Mouse (Mus musculus) neural tube, embryonic 11.5 days (tissue): ENCODE measurements around the gene Dbx1. TPM values are rescaled to one million over a fixed set of nuclear protein-coding genes. Genes with fewer than 3 reads are reported as not detected.

ENCODE experiments used
- ATAC-seq: fragments of 200-750 bp; cut with Nextera tagmentation; 2 replicates; pipeline ENCODE4 v1.8.0; 2017; ENCODE audit warnings: moderate number of reproducible peaks, mild to moderate bottlenecking, moderate TSS enrichment, moderate library complexity; ENCODE audit not compliant: insufficient read depth, low FRiP score, low TSS enrichment
- DNase-seq: peaks from one replicate; pipeline ENCODE4 v3.0.0-alpha.2; 2015; ENCODE audit warnings: low spot score
- H3K27ac ChIP-seq: fragments of 300-500 bp; sonication (generic); 2 replicates; pipeline ENCODE4 v1.5.1; 2014; ENCODE audit warnings: low read depth, mild to moderate bottlenecking, low read length
- H3K27me3 ChIP-seq: fragments of 300-500 bp; sonication (generic); 2 replicates; pipeline ENCODE4 v1.6.1; 2014; ENCODE audit warnings: mild to moderate bottlenecking, low read length, mixed read lengths; ENCODE audit not compliant: control insufficient read depth, insufficient read depth
- H3K36me3 ChIP-seq: fragments of 300-500 bp; sonication (generic); 2 replicates; pipeline ENCODE4 v1.6.1; 2014; ENCODE audit warnings: mild to moderate bottlenecking, low read length, moderate library complexity, mixed read lengths; ENCODE audit not compliant: control insufficient read depth, insufficient read depth
- H3K4me1 ChIP-seq: fragments of 300-500 bp; sonication (generic); 2 replicates; pipeline ENCODE4 v1.6.1; 2014; ENCODE audit warnings: low read length, mixed read lengths; ENCODE audit not compliant: control insufficient read depth, insufficient read depth
- H3K4me2 ChIP-seq: fragments of 300-500 bp; sonication (generic); 2 replicates; pipeline ENCODE4 v1.6.1; 2014; ENCODE audit warnings: low read depth, mild to moderate bottlenecking, moderate library complexity
- H3K4me3 ChIP-seq: fragments of 300-500 bp; sonication (generic); 2 replicates; pipeline ENCODE4 v1.5.1; 2014; ENCODE audit warnings: low read depth, low read length
- H3K9ac ChIP-seq: fragments of 300-500 bp; sonication (generic); 2 replicates; pipeline ENCODE4 v1.6.1; 2014; ENCODE audit warnings: mild to moderate bottlenecking, low read length
- H3K9me3 ChIP-seq: fragments of 300-500 bp; sonication (generic); 2 replicates; pipeline ENCODE4 v1.6.1; 2016; ENCODE audit warnings: low read length; ENCODE audit not compliant: control insufficient read depth
- WGBS: fragments of 180-500 bp; shearing (Covaris S2); extraction: QIAGEN DNeasy Blood & Tissue Kit; methylation state at CpG from one replicate; pipeline ENCODE4 v1.1.7; 2014; 5-methylcytosine and 5-hydroxymethylcytosine counted together
- polyA plus RNA-seq: library from polyadenylated mRNA; unstranded; fragments of >200 nt; fragmentation: Nextera tagmentation; extraction: Ambion mirVana; gene quantifications from 2 replicates; pipeline ENCODE4 v1.2.1, GENCODE M21; 2014

Dbx1 gene
- polyA plus RNA-seq, 1 experiment from 2014 or later, result 18.6 TPM

GRCm38 (mm10) chr7:49604965-49605795, 31.5 kb downstream of the Dbx1 start:
- no peak for ATAC-seq
- Histone ChIP-seq H3K4me2 (no peak overlapping the region), H3K4me1 (no peaks in the 10 kb centered on the region), H3K36me3 (no peaks in the 10 kb centered on the region), H3K27ac (no peak overlapping the region), H3K9ac (no peak overlapping the region), H3K27me3 (no peaks in the 10 kb centered on the region), H3K9me3 (no peaks in the 10 kb centered on the region), H3K4me3 (no peak overlapping the region)
- WGBS, result 92% methylated on average over 15 of the region's 15 CpGs
- DNase-seq, result no peak

DNA sequence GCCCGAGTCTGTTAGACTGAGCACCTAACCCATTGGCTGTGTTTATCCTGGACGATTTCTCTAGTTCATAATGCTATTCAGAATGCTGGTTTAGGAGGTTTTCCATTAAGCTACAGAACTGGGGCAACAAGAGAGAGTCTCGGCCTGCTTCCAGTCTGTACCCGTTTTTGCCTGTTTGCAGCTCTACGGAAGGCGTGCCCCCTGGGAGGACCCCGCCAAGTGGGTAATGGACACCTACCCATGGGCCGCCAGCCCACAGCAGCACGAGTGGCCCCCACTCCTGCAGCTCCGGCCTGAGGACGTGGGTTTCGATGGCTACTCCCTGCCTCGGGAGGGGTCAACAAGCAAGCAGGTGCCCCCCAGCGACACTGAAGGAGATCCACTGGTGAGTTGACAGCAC, 32.4 kb downstream of the Dbx1 start:
- H3K9ac ChIP-seq, result no peak overlapping the region
- no peak overlapping the region for H3K27ac ChIP-seq
- ATAC-seq (no peak), DNase-seq (no peak)
- 92% methylated on average over 14 of the region's 14 CpGs for WGBS
- no peaks in the 10 kb centered on the region for H3K36me3 ChIP-seq
- no peaks in the 10 kb centered on the region for H3K4me1 ChIP-seq
- H3K9me3 ChIP-seq, result no peaks in the 10 kb centered on the region
- H3K4me3 ChIP-seq, result no peak overlapping the region
- no peaks in the 10 kb centered on the region for H3K27me3 ChIP-seq
- no peak overlapping the region for H3K4me2 ChIP-seq

- peaks cover 6% of the 10 kb centered on the region for H3K36me3 ChIP-seq
- H3K9ac ChIP-seq, result no peak overlapping the region
- 64% methylated on average over 13 of the region's 13 CpGs for WGBS
- no peak overlapping the region for H3K4me2 ChIP-seq
- no peak overlapping the region for H3K27ac ChIP-seq
- ATAC-seq, result no peak
- no peaks in the 10 kb centered on the region for H3K9me3 ChIP-seq
- H3K4me1 ChIP-seq, result no peaks in the 10 kb centered on the region
- H3K27me3 ChIP-seq, result no peaks in the 10 kb centered on the region
- DNase-seq, result peak; percentile 73
- no peak overlapping the region for H3K4me3 ChIP-seq
Observed at GRCm38 (mm10) chr7:49601191-49601975, 35.3 kb downstream of the Dbx1 start.

GRCm38 (mm10) chr7:49599950-49600349, 36.7 kb downstream of the Dbx1 start:
- ATAC-seq, result no peak
- 91% methylated on average over 3 of the region's 3 CpGs for WGBS

DNA sequence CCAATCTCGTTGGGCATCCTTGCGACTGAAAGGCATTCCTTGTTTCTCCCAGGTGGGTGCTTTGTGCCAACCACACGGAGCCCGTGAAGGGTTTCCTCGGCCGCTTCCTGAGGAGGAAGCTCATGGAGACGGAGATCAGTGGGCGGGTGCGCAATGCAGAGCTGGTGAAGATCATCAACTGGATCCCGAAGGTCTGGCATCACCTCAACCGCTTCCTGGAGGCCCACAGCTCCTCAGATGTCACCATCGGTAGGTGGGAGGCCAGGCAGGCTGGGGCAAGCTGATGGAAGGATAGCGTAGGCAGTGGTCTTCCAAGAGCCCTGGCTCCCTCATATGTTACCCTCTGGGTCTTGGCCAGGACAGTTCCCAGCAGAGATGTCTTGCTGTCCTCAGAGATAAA, 38.4 kb downstream of the Dbx1 start:
- Histone ChIP-seq H3K4me2 (no peak overlapping the region), H3K27ac (no peak overlapping the region), H3K4me1 (no peaks in the 10 kb centered on the region), H3K36me3 (peaks cover 6% of the 10 kb centered on the region), H3K27me3 (no peaks in the 10 kb centered on the region), H3K4me3 (no peak overlapping the region), H3K9ac (no peak overlapping the region), H3K9me3 (no peaks in the 10 kb centered on the region)
- DNase-seq (no peak), ATAC-seq (no peak)
- 93% methylated on average over 13 of the region's 13 CpGs for WGBS

More at GRCm38 (mm10) chr7:49599950-49600349, 36.7 kb downstream of the Dbx1 start:
- H3K27me3 ChIP-seq, result no peaks in the 10 kb centered on the region
- H3K9me3 ChIP-seq, result no peaks in the 10 kb centered on the region
- H3K4me3 ChIP-seq, result no peak overlapping the region
- H3K27ac ChIP-seq, result no peak overlapping the region
- DNase-seq, result no peak
- H3K4me1 ChIP-seq, result no peaks in the 10 kb centered on the region
- peaks cover 6% of the 10 kb centered on the region for H3K36me3 ChIP-seq
- H3K9ac ChIP-seq, result no peak overlapping the region
- H3K4me2 ChIP-seq, result no peak overlapping the region

DNA sequence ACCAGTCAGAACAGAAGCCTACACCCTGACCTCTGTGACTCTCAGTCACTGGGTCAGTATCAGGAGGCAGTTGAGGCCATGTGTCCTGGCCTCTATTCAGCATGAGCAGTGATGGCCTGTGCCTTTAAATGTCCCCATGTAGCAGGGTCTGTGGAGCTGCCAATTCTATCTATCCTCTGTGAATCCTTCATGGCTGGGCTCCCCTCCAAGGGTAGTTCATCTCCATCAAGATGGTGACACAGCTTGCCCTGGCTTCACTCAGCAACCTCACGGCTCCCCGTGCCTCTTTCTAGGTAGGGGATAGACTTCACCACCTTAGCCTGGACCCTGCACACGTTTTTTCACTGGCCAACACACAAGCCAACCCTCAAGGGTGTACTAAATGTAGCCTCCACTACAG, 38.9 kb downstream of the Dbx1 start:
- Histone ChIP-seq H3K9ac (no peak overlapping the region), H3K9me3 (no peaks in the 10 kb centered on the region), H3K27ac (no peak overlapping the region), H3K27me3 (no peaks in the 10 kb centered on the region), H3K4me3 (no peak overlapping the region), H3K4me1 (no peaks in the 10 kb centered on the region), H3K36me3 (peaks cover 6% of the 10 kb centered on the region), H3K4me2 (no peak overlapping the region)
- WGBS, result 88% methylated on average over 3 of the region's 3 CpGs
- DNase-seq, result no peak
- ATAC-seq, result no peak

DNA sequence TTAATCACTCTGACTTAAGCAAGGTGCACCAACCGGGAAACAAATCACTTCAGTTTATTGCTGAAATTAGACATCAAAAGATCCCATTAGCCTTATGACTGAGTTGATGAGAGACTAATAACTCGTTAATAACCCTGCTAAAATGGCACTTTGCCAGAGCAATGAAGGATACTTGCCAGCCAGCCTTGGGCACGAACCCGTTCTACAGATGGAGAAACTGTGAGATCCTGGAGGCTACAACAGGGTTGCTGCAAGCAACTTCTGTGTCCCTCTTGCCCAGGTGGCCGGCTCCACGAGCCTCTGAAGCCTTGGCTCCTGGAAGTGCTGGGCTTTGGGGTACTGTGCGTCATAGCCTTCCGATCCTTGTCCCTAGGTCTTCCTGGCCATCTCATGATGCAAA, 47.0 kb downstream of the Dbx1 start:
- no peak for DNase-seq
- Histone ChIP-seq H3K4me1 (no peaks in the 10 kb centered on the region), H3K9ac (no peak overlapping the region), H3K27ac (no peak overlapping the region), H3K9me3 (no peaks in the 10 kb centered on the region), H3K36me3 (no peaks in the 10 kb centered on the region; the same call in 1 of the 2 replicates), H3K4me2 (no peak overlapping the region), H3K27me3 (no peaks in the 10 kb centered on the region), H3K4me3 (no peak overlapping the region)
- WGBS, result 89% methylated on average over 8 of the region's 8 CpGs
- ATAC-seq, result no peak

- WGBS, result 95% methylated on average over 5 of the region's 5 CpGs
Observed at GRCm38 (mm10) chr7:49586530-49587120, 50.0 kb downstream of the Dbx1 start.

More at GRCm38 (mm10) chr7:49586530-49587120, 50.0 kb downstream of the Dbx1 start:
- DNase-seq (no peak), ATAC-seq (no peak)
- H3K9me3 ChIP-seq, result no peaks in the 10 kb centered on the region
- H3K9ac ChIP-seq, result no peak overlapping the region
- no peak overlapping the region for H3K27ac ChIP-seq
- no peak overlapping the region for H3K4me3 ChIP-seq
- H3K36me3 ChIP-seq, result no peaks in the 10 kb centered on the region
- H3K27me3 ChIP-seq, result no peaks in the 10 kb centered on the region
- H3K4me2 ChIP-seq, result no peak overlapping the region
- H3K4me1 ChIP-seq, result no peaks in the 10 kb centered on the region
